Mouse (Mus musculus) limb, embryonic 13.5 days (tissue): Measurements from ENCODE around the gene Cct6b. TPM values are rescaled to one million over a fixed set of nuclear protein-coding genes. Genes with fewer than 3 reads are reported as not detected.
A peak's percentile ranks its signal among the peaks of the same experiment; 100 is the strongest.

Source experiments
- ATAC-seq: fragments of 200-750 bp; cut with Nextera tagmentation; 2 replicates; pipeline ENCODE4 v1.8.0; 2017; ENCODE audit warnings: low read depth, moderate number of reproducible peaks, moderate TSS enrichment; ENCODE audit not compliant: low FRiP score
- H3K27ac ChIP-seq: fragments of 300-500 bp; sonication (generic); 2 replicates; pipeline ENCODE4 v1.5.1; 2015; ENCODE audit warnings: inconsistent platforms, mild to moderate bottlenecking, moderate library complexity
- H3K27me3 ChIP-seq: fragments of 300-500 bp; sonication (generic); 2 replicates; pipeline ENCODE4 v1.6.1; 2015; ENCODE audit warnings: mild to moderate bottlenecking, inconsistent platforms
- H3K36me3 ChIP-seq: fragments of 300-500 bp; sonication (generic); 2 replicates; pipeline ENCODE4 v1.6.1; 2015; ENCODE audit warnings: inconsistent platforms, mild to moderate bottlenecking, moderate library complexity
- H3K4me1 ChIP-seq: fragments of 300-500 bp; sonication (generic); 2 replicates; pipeline ENCODE4 v1.6.1; 2015; ENCODE audit warnings: inconsistent platforms
- H3K4me2 ChIP-seq: fragments of 300-500 bp; sonication (generic); replicated peaks from 2 replicates; pipeline ENCODE4 v1.6.1; 2015; ENCODE audit warnings: inconsistent platforms, mild to moderate bottlenecking, moderate library complexity
- H3K4me3 ChIP-seq: fragments of 300-500 bp; sonication (generic); 2 replicates; pipeline ENCODE4 v1.5.1; 2015; ENCODE audit warnings: moderate library complexity, mild to moderate bottlenecking, inconsistent platforms
- H3K9ac ChIP-seq: fragments of 300-500 bp; sonication (generic); 2 replicates; pipeline ENCODE4 v1.6.1; 2015; ENCODE audit warnings: mild to moderate bottlenecking, inconsistent platforms
- H3K9me3 ChIP-seq: fragments of 300-500 bp; sonication (generic); 2 replicates; pipeline ENCODE4 v1.6.1; 2016; ENCODE audit warnings: inconsistent platforms
- WGBS: fragments of 180-500 bp; shearing (Covaris S2); methylation state at CpG from one replicate; pipeline ENCODE4 v1.1.7; 2015; 5-methylcytosine and 5-hydroxymethylcytosine counted together
- polyA plus RNA-seq: library from polyadenylated mRNA; unstranded; fragments of >200 nt; fragmentation: Nextera tagmentation; extraction: Ambion mirVana; gene quantifications from 2 replicates; pipeline ENCODE4 v1.2.1, GENCODE M21; 2015

The Cct6b gene
- polyA plus RNA-seq, 1 experiment from 2014 or later: 0.46 TPM

DNA sequence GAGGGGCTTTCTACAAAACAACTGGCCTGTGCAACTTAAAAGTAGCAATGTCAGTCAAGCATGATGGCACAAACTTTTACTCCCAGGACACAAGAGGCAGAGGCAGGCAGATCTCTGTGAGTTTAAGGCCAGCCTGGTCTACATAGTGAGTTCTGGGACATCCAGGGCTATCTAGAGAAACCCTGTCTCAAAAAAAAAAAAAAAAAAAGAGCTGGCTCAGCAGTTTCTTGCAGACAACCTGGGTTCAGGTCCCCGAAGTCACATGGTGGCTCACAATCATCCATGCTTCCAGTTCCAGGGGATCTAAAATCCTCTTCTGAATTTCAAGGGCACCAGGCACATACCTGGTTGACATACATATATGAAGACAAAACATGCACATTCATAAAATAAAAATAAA lies 8.2 kb downstream of the Cct6b start:
- 86% methylated on average over 1 of the region's 1 CpGs for WGBS
- H3K9ac ChIP-seq: no peak overlapping the region
- H3K27ac ChIP-seq: no peak overlapping the region
- no peak overlapping the region for H3K4me2 ChIP-seq
- no peak overlapping the region for H3K4me3 ChIP-seq
- H3K4me1 ChIP-seq: no peaks in the 10 kb centered on the region
- no peaks in the 10 kb centered on the region for H3K36me3 ChIP-seq
- no peaks in the 10 kb centered on the region for H3K27me3 ChIP-seq
- ATAC-seq: no peak
- no peaks in the 10 kb centered on the region for H3K9me3 ChIP-seq

DNA sequence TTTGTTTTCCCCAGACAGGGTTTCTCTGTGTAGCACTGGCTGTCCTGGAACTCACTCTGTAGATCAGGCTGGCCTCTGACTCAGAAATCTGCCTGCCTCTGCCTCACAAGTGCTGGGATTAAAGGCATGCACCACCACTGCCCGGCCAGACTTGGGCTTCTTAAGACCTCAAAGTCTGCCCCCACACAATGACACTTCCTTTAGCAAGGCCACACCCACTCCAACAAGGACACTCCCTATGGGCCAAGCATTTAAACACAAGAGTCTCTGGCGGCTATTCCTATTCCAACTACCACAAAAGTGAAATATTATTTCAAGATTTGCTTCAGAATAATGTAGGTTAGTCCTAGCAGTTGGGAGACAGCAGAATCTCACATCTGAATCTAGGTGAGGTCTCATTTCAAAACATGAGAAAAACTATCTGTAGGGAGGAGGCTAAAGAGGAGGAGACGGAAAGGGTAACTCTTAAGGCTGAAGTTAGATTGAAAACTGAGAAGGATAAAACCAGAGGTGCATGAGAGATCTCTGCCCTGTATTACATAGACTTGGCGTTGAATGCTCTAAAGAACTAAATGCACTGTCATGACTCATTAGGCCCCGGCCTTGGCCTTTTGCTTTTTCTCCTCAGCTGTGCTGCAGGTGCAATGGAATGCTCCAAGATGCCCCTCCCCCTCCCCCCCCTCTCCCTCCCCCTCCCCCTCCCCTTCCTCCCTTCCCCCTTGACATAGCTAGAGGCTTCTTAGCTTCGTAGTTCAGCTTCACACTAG lies 11.6 kb downstream of the Cct6b start:
- H3K4me1 ChIP-seq: no peaks in the 10 kb centered on the region
- no peak overlapping the region for H3K4me2 ChIP-seq
- H3K4me3 ChIP-seq: no peak overlapping the region
- no peak overlapping the region for H3K9ac ChIP-seq
- no peaks in the 10 kb centered on the region for H3K9me3 ChIP-seq
- H3K27ac ChIP-seq: no peak overlapping the region
- WGBS: 67% methylated on average over 5 of the region's 6 CpGs
- H3K36me3 ChIP-seq: no peaks in the 10 kb centered on the region
- no peaks in the 10 kb centered on the region for H3K27me3 ChIP-seq
- ATAC-seq: no peak

DNA sequence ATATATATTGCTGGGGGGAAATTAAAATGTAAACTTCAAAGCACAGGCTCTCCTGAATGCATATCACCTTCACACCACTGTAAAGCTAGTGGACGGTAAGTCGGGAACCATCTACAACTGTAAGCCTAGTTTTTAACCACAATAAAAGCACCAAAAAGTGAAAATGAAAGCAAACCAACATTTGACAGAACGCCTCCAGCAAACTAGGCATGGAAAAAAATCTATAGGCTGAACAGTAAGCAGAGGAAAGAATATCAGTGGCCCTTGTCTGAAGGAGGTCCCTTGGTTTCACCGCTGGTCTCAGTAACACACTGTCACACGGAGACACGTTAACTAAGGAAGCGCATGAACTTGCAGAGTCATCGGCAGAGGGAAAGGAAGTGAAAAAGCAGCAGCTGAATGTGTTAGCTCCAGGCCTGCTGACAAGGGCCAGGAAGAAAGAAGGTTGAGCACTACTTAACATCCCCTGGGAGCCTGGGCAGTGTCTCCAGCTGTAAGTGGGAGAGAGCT lies 17.2 kb downstream of the Cct6b start:
- no peaks in the 10 kb centered on the region for H3K36me3 ChIP-seq
- H3K9ac ChIP-seq: no peak overlapping the region
- no peak overlapping the region for H3K4me2 ChIP-seq
- ATAC-seq: no peak
- H3K27me3 ChIP-seq: 0 out of 2 replicates have a peak, but pooled peaks cover 5% of the 10 kb centered on the region
- 78% methylated on average over 8 of the region's 8 CpGs for WGBS
- H3K4me1 ChIP-seq: no peaks in the 10 kb centered on the region
- H3K9me3 ChIP-seq: no peaks in the 10 kb centered on the region
- no peak overlapping the region for H3K27ac ChIP-seq
- H3K4me3 ChIP-seq: no peak overlapping the region

DNA sequence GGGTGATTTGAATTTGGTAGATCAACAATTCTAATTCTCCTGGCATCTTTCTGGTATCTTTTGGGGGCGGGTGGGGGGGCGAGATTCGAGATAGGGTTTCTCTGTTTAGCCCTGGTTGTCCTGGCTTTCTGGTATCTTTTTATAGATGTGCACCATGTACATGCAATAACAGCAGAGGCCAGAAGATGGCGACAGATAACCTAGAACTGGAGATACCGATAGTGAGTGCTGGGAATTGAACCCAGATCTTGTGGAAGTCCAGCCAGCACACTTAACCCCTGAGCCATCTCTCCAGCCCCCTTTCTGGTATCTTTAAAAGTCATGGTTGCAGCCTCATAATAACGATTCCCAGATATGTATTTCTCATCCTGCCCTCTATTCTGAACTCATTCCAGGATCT lies 18.0 kb downstream of the Cct6b start:
- Histone ChIP-seq H3K27ac (no peak overlapping the region), H3K4me3 (no peak overlapping the region), H3K4me2 (no peak overlapping the region), H3K27me3 (0 out of 2 replicates have a peak, but pooled peaks cover 5% of the 10 kb centered on the region), H3K4me1 (no peaks in the 10 kb centered on the region), H3K36me3 (no peaks in the 10 kb centered on the region), H3K9me3 (no peaks in the 10 kb centered on the region), H3K9ac (no peak overlapping the region)
- no peak for ATAC-seq
- 36% methylated on average over 6 of the region's 6 CpGs for WGBS

DNA sequence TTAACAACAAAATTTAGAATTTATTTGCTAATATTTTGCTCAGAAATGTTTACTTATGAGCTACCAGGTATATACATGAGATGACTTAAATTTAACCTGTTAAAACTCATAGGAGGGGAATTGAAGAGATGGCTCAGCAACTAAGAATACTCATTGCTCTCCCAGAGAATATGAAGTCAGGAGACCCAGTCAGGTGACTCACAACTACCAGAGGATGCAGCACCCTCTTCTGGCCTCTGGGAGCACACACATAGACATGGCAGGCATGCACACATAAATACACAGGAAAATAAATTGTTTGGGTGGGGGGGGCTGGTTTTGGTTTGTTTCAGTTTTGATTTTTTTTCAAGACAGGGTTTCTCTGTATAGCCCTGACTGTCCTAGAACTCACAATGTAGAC lies 25.1 kb downstream of the Cct6b start:
- Histone ChIP-seq H3K9me3 (no peaks in the 10 kb centered on the region), H3K4me2 (no peak overlapping the region), H3K4me1 (no peaks in the 10 kb centered on the region), H3K9ac (no peak overlapping the region), H3K36me3 (no peaks in the 10 kb centered on the region), H3K4me3 (no peak overlapping the region), H3K27ac (no peak overlapping the region), H3K27me3 (no peaks in the 10 kb centered on the region)
- ATAC-seq: no peak

DNA sequence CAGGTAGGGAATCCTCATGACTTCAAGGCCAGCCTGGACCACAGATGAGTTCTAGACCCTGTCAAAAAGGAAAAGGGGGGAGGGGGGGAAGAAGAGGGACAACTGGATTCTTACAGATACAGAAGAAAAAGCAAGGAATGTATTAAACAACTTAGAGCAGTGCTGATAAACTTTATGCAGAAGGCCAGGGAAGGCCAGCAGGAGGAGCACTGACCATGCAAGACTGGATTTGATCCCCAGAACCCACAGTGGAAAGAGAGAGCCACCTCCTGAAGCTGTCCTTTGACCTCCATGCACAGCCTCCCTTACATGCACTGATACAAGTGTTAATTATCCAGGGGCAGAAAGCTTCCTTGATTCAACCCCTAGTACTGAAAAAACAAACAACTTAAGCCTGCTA lies 29.9 kb downstream of the Cct6b start:
- no peaks in the 10 kb centered on the region for H3K36me3 ChIP-seq
- no peaks in the 10 kb centered on the region for H3K9me3 ChIP-seq
- no peak for ATAC-seq
- no peaks in the 10 kb centered on the region for H3K4me1 ChIP-seq
- H3K9ac ChIP-seq: no peak overlapping the region
- H3K27ac ChIP-seq: no peak overlapping the region
- no peak overlapping the region for H3K4me3 ChIP-seq
- no peak overlapping the region for H3K4me2 ChIP-seq
- H3K27me3 ChIP-seq: no peaks in the 10 kb centered on the region

DNA sequence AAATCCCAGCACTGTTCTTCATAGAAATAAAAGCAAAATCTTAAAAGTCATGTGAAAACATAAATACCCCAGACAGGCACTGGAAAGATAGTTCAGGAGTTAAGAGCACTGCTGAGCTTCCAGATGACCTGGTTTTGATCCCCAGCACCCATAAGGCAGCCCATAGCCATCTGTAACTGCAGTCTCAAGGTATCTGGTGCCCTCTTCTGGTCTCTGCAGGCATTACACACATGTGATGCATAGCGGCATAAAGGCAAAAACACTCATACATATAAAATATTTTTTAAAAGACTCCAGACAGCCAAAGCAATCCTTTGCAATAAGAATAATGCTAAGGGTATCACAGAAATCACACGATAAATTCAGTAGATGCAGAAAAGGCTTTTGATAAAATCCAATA lies 37.3 kb downstream of the Cct6b start:
- Histone ChIP-seq H3K4me3 (no peak overlapping the region), H3K27ac (no peak overlapping the region), H3K27me3 (no peaks in the 10 kb centered on the region), H3K9me3 (peaks cover 3% of the 10 kb centered on the region; the same call in 1 of the 2 replicates), H3K36me3 (no peaks in the 10 kb centered on the region), H3K4me1 (no peaks in the 10 kb centered on the region), H3K9ac (no peak overlapping the region), H3K4me2 (no peak overlapping the region)
- 94% methylated on average over 2 of the region's 2 CpGs for WGBS
- ATAC-seq: no peak

DNA sequence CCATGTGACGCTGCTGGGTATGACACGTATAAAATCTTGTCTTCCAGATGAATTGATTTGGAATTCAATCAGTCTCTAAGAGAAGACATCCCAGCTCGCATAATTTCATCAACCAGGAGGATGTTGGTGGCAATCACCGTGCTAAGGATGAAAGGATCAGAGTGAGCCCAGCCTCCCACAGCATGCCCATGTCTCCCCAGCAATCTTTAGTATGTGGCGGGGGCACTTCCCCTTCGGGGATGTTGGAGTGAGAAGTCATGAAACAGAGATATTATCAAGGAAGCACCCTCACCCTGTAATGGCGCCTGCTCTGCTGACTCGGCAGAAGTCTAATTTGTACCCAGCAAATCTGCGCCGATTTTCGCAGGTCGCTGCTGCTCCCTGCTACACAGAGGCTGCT lies 44.8 kb downstream of the Cct6b start:
- Histone ChIP-seq H3K36me3 (no peaks in the 10 kb centered on the region), H3K9ac (no peak overlapping the region), H3K27me3 (no peaks in the 10 kb centered on the region), H3K27ac (no peak overlapping the region), H3K4me3 (no peak overlapping the region), H3K9me3 (no peaks in the 10 kb centered on the region), H3K4me1 (no peaks in the 10 kb centered on the region), H3K4me2 (no peak overlapping the region)
- WGBS: 89% methylated on average over 12 of the region's 12 CpGs
- ATAC-seq: no peak

DNA sequence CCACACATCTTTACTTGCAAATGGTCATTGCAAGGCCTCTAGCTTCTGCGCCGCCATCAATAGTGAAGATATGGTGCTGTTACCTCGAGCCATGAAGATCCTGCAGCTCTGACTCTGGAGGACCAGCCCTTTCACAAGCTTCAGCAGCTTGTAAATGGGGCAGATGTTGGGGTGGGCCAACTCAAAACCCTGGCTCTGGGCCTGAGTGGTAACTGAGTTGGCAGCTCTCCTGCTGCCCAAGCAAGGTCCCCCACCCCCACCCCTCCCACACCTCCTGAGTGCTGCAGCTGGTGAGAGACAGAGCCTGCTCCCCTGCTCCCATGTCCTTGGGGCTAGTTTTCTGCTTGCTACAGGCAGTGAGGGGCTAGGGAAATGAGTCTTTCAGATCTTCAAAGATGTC lies 51.4 kb downstream of the Cct6b start:
- Histone ChIP-seq H3K9me3 (no peaks in the 10 kb centered on the region), H3K36me3 (no peaks in the 10 kb centered on the region), H3K4me1 (peaks cover 21% of the 10 kb centered on the region), H3K9ac (no peak overlapping the region), H3K4me2 (0 out of 2 replicates have a peak overlapping the region, but pooled peaks have one; percentile 3), H3K4me3 (no peak overlapping the region), H3K27ac (no peak overlapping the region), H3K27me3 (peaks cover 3% of the 10 kb centered on the region; the same call in 1 of the 2 replicates)
- ATAC-seq: no peak
- WGBS: 70% methylated on average over 3 of the region's 3 CpGs

DNA sequence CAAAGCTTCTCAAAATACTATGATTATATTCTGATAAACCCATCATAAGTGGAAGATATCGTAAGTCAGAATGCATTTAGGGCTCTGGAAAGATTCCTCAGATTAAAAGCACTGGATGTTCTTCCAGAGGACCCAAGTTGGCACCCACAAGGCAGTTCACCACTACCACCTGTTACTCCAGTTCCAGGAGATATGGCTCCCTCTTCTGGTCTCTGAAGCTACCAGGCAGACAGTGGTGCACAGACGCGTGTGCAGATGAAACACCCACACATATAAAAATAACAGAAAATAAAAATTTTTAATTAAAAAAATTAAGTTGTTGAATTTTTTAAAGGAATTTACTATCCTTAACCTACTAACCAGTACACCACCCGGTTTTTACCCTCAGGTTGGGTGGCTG lies 55.2 kb downstream of the Cct6b start:
- Histone ChIP-seq H3K36me3 (no peaks in the 10 kb centered on the region), H3K4me2 (no peak overlapping the region), H3K9me3 (no peaks in the 10 kb centered on the region), H3K27ac (no peak overlapping the region), H3K27me3 (peaks cover 18% of the 10 kb centered on the region), H3K9ac (no peak overlapping the region), H3K4me1 (peaks cover 21% of the 10 kb centered on the region), H3K4me3 (no peak overlapping the region)
- 74% methylated on average over 4 of the region's 4 CpGs for WGBS
- no peak for ATAC-seq

DNA sequence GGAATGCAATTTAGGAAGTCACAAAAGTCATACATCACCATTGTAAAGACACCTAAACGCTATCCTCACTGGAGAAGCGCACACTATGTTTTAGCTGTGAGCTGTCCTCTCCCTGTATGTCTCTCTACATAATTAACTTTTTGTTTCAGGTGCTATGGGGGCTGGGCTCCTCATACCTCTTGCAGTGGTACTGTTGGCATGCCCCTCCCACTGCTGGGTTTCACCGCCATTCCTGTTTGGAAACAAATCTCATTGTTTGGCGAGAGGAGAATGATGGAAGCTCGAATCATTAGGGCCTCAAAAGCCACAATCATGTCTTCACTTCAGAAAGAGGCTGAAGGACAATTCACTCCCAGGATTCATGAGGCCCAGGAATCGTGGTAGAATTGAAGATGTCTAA lies 59.0 kb downstream of the Cct6b start:
- Histone ChIP-seq H3K4me3 (no peak overlapping the region), H3K27ac (no peak overlapping the region), H3K4me1 (peaks cover 6% of the 10 kb centered on the region), H3K27me3 (peaks cover 18% of the 10 kb centered on the region), H3K9ac (no peak overlapping the region), H3K4me2 (no peak overlapping the region), H3K36me3 (no peaks in the 10 kb centered on the region), H3K9me3 (no peaks in the 10 kb centered on the region)
- ATAC-seq: no peak
- WGBS: 70% methylated on average over 6 of the region's 6 CpGs

DNA sequence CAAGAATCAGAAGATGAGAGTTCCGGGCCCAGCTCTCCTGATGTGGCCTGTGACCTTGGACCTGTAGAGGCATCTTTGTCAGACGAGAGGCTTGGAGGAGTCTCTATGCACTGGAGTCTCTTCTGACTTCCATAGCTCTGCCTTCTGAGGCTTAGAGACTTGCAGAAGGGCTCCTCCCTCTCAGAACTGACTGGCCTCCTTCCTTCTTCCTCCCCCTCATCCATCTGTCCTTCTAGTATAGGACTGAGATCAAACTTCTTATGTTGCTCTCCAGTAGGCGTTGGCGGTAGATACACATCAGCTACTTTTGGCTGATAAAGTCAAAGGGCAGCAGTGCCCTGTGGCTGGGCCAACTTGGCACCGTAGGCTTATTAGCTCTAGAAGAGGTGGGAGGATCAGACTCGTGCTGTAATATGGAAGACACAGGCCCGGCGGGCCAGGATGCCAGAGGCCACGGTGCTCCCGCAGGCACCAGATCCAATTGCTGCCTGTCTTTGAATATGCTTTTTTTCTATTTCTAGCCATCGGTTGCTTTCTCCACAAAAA lies 64.2 kb downstream of the Cct6b start:
- H3K9ac ChIP-seq: no peak overlapping the region
- no peaks in the 10 kb centered on the region for H3K4me1 ChIP-seq
- no peaks in the 10 kb centered on the region for H3K36me3 ChIP-seq
- no peak overlapping the region for H3K4me3 ChIP-seq
- H3K4me2 ChIP-seq: no peak overlapping the region
- 81% methylated on average over 11 of the region's 11 CpGs for WGBS
- 0 out of 2 replicates have a peak, but pooled peaks cover 1% of the 10 kb centered on the region for H3K27me3 ChIP-seq
- H3K27ac ChIP-seq: no peak overlapping the region
- no peaks in the 10 kb centered on the region for H3K9me3 ChIP-seq
- ATAC-seq: no peak

DNA sequence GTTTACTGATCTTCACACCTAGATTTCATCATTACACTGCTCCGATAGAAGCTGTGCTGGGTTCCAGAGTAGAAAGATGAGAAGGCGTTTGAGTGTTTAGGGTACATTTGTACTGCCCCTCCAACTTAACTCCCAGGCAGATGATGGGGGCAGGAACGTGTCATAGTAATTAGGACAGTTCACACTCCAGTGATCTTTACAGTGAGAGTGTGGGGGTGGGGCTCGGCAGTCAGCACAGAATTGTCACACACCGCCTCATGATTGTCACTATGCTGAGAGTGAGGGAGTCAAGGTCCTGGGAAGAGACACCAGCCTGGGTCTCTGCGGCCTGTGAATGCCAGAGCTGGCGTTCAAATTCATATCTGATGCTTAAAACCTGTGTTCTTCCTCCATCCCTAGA lies 68.2 kb downstream of the Cct6b start:
- 49% methylated on average over 7 of the region's 7 CpGs for WGBS
- no peak for ATAC-seq
- no peaks in the 10 kb centered on the region for H3K9me3 ChIP-seq
- H3K27me3 ChIP-seq: no peaks in the 10 kb centered on the region
- H3K4me2 ChIP-seq: no peak overlapping the region
- H3K9ac ChIP-seq: no peak overlapping the region
- H3K27ac ChIP-seq: no peak overlapping the region
- no peak overlapping the region for H3K4me3 ChIP-seq
- peaks cover 5% of the 10 kb centered on the region for H3K4me1 ChIP-seq
- no peaks in the 10 kb centered on the region for H3K36me3 ChIP-seq
